Mouse (Mus musculus) liver, adult (tissue): ENCODE measurements around the gene Ccdc87.

Experiments used
- GATA4 ChIP-seq: IDR thresholded peaks from 2 replicates; pipeline ENCODE4 v1.6.1; 2014; ENCODE audit warnings: mild to moderate bottlenecking, low read length; ENCODE audit not compliant: insufficient replicate concordance

The Ccdc87 gene

GRCm38 (mm10) chr19:4828444-4829114, 10.6 kb upstream of the Ccdc87 start:
- no peak for TF ChIP-seq GATA4

- no peak for TF ChIP-seq GATA4
These were observed 10.0 kb upstream of the Ccdc87 start for GRCm38 (mm10) chr19:4829156-4829555.

GRCm38 (mm10) chr19:4833977-4834376, 5.2 kb upstream of the Ccdc87 start:
- no peak for TF ChIP-seq GATA4

- no peak for TF ChIP-seq GATA4
These were observed 3.1 kb upstream of the Ccdc87 start for GRCm38 (mm10) chr19:4836096-4836495.

- TF ChIP-seq GATA4: no peak
These were observed 2.1 kb upstream of the Ccdc87 start for GRCm38 (mm10) chr19:4837049-4837448.

GRCm38 (mm10) chr19:4838526-4839140, 533 bp upstream of the Ccdc87 start:
- no peak for TF ChIP-seq GATA4

- TF ChIP-seq GATA4: no peak
These were observed 1.7 kb downstream of the Ccdc87 start for GRCm38 (mm10) chr19:4840848-4841247.

- no peak for TF ChIP-seq GATA4
These were observed 3.4 kb downstream of the Ccdc87 start for GRCm38 (mm10) chr19:4842611-4843010.

- no peak for TF ChIP-seq GATA4
These were observed 6.7 kb downstream of the Ccdc87 start for GRCm38 (mm10) chr19:4845846-4846245.

- no peak for TF ChIP-seq GATA4
These were observed 8.3 kb downstream of the Ccdc87 start for GRCm38 (mm10) chr19:4847490-4847889.

GRCm38 (mm10) chr19:4849800-4850199, 10.6 kb downstream of the Ccdc87 start:
- no peak for TF ChIP-seq GATA4

- TF ChIP-seq GATA4: no peak
These were observed 11.1 kb downstream of the Ccdc87 start for GRCm38 (mm10) chr19:4850281-4850680.

- peak; percentile 8; the same call in 1 of the 2 replicates for TF ChIP-seq GATA4
These were observed 15.6 kb downstream of the Ccdc87 start, which contains the start of gene Ctsf for GRCm38 (mm10) chr19:4854552-4855469. Ctsf (plus strand) TSS chr19:4855130.

GRCm38 (mm10) chr19:4855470-4855820, 16.3 kb downstream of the Ccdc87 start:
- TF ChIP-seq GATA4: no peak

- TF ChIP-seq GATA4: no peak
These were observed 16.8 kb downstream of the Ccdc87 start for GRCm38 (mm10) chr19:4855951-4856350.

GRCm38 (mm10) chr19:4859081-4859480, 19.9 kb downstream of the Ccdc87 start:
- no peak for TF ChIP-seq GATA4

GRCm38 (mm10) chr19:4863048-4863447, 23.9 kb downstream of the Ccdc87 start:
- TF ChIP-seq GATA4: no peak
